Mouse (Mus musculus) layer of hippocampus, adult 9-10 months (tissue): Measurements from ENCODE around the gene Cdh4.

Experiments
- DNase-seq: peaks from one replicate; pipeline ENCODE4 v3.0.0; 2022; ENCODE audit warnings: low spot score

Cdh4 gene

GRCm38 (mm10) chr2:179946496-179946895 is 504.3 kb downstream of the Cdh4 start:
- DNase-seq, result no peak

DNA sequence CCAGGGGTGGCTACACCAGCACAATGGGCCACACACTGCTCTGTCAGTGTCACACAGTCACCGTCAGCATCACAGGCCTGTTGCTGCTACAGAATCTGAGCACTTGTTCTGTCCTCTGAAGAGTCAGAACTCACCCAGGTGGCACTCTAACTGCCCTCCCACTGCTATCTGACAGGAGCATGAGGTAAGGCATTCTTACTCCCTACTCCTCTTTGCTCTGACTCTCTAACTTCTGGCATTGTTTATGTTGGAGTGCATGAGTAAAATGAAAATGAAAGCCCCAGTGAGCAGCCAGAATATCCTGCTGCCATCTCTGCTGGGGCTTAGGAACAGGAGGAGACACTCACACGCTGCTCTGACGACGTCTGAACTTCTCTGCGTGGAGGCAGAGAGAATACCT is 505.4 kb downstream of the Cdh4 start:
- no peak for DNase-seq

- DNase-seq, result no peak
Observed at GRCm38 (mm10) chr2:179948820-179949219, 506.6 kb downstream of the Cdh4 start.
